In the genomic region with DNA sequence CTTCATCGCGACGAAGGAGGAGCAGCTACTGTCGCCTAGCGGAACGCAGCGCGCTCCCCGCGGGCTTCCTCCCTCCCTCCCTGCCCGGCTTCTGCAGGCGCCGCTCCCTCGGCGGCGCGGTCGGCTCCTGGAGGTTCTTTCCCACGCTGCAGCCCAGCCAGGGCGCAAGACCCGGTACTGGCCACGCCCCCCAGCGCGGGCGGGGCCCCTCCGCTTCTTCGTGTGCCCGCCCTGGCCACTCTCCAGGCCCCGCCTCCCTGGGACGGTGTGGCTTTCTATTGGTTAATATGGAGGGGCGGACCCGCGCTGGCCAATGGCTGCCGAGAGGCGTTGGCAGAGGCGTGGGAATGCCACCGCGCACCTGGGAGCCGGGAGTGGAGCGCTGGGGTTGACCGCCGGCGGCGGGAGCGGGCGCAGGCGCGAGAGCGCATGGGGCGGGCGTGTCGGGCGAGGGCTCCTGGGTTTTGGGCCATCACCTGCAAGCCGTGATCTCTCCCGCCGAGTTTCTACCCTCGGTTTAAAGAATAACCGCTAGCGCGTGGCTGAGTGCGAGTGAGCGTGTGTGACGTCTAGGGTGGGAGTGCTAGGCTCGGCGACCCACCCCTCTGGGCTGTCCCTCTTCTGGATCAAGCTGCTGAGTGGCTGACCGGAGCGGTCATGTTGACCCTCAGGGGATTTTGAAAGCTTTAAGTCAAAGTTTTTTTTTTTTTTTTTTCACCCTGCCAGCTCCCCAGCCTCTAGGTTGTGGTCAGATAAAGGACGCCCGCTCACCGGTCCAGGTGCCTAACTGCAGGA, we compare ENCODE assay signal across 8 mouse cellular contexts. TPM values are rescaled to one million over a fixed set of nuclear protein-coding genes. Genes with fewer than 3 reads are reported as not detected.
DNase-seq lines count a peak whose midpoint lies in the region; ATAC-seq lines count a peak whose summit lies in the region.

Gene Hey2, minus strand, starts transcription at position 159 of the 795 bp plus-strand sequence.

- H3K4me2 ChIP-seq in hindbrain, embryonic 13.5 days, result peak within 1 kb of the TSS; percentile 79

- no peaks in the 10 kb centered on the region for H3K9me3 ChIP-seq in hindbrain, embryonic 13.5 days

- H3K27ac ChIP-seq in hindbrain, embryonic 13.5 days, result peak within 1 kb of the TSS; percentile 64; the same call in 1 of the 2 replicates

- H3K4me1 ChIP-seq in hindbrain, embryonic 13.5 days (replicated peaks), result peaks cover 25% of the 10 kb centered on the region

- H3K9ac ChIP-seq in hindbrain, embryonic 13.5 days, result peak within 1 kb of the TSS; percentile 64

- DNase-seq in T-cell, adult 2 months (ENCODE audit: low spot score), result peak; percentile 90
- peak; percentile 99 to 100 for DNase-seq in cerebellum, postnatal 36 days
- DNase-seq in frontal cortex, postnatal 25 days (ENCODE audit: low spot score in 2 of 2), result peak; percentile 93 to 98
- peak; percentile 98 for DNase-seq in layer of hippocampus, postnatal 25 days (ENCODE audit: extremely low spot score in 1 of 2, low spot score in 1 of 2)
- DNase-seq in lung, postnatal 14 days, result peak; percentile 99
- DNase-seq in ovary, postnatal 36 days (ENCODE audit: low spot score), result peak; percentile 99
- DNase-seq in thymus, postnatal 14 days, result peak; percentile 95

- under 1% methylated on average over 69 of the region's 70 CpGs for WGBS in hindbrain, embryonic 13.5 days

- H3K27me3 ChIP-seq in hindbrain, embryonic 13.5 days, result peaks cover 63% of the 10 kb centered on the region

- peak; percentile 100 for ATAC-seq in hindbrain, embryonic 13.5 days (ENCODE audit: low FRiP score)

- H3K4me3 ChIP-seq in hindbrain, embryonic 13.5 days, result peak within 1 kb of the TSS; percentile 54

- no peaks in the 10 kb centered on the region for H3K36me3 ChIP-seq in hindbrain, embryonic 13.5 days

RNA-seq across cellular contexts. Expression of gene Hey2, which starts in this region (rescaled TPM):
- polyA plus RNA-seq in hindbrain, embryonic 13.5 days (2015; fragmentation: Nextera tagmentation; extraction: Ambion mirVana), result 7.3 and 7.7 TPM in 2 replicates
- 1 to 10 TPM; 4.9 to 6.1 TPM for total RNA-seq in layer of hippocampus, postnatal 25 days (2021)

Comparison
In these comparisons a context has a peak if more than half of its experiments do, and no peak if none do; other contexts are left out.
1. Peak in every context shown above with its lines: DNase-seq, ATAC-seq, H3K4me3 ChIP-seq and H3K27ac ChIP-seq.